Mouse (Mus musculus) cerebellum, postnatal 10 days (tissue): ENCODE results near the gene Sec24d.

ENCODE experiments used
- DNase-seq, 2 experiments: peaks; one replicate each; pipeline ENCODE4 v3.0.0; 2021; ENCODE audit warnings: mixed read lengths in 2 of 2

Sec24d gene

GRCm38 (mm10) chr3:123411821-123412578, 144.7 kb downstream of the Sec24d start:
- DNase-seq = no peak

GRCm38 (mm10) chr3:123413173-123413572, 145.9 kb downstream of the Sec24d start:
- no peak for DNase-seq
